Mouse (Mus musculus) forebrain, embryonic 13.5 days (tissue): ENCODE results near the gene Vapa. TPM values are rescaled to one million over a fixed set of nuclear protein-coding genes. Genes with fewer than 3 reads are reported as not detected.

Experiments used
- ATAC-seq: fragments of 200-750 bp; cut with Nextera tagmentation; 2 replicates; pipeline ENCODE4 v1.8.0; 2017
- H3K27ac ChIP-seq: fragments of 300-500 bp; sonication (generic); 2 replicates; pipeline ENCODE4 v1.5.1; 2015; ENCODE audit warnings: inconsistent platforms, mild to moderate bottlenecking, moderate library complexity
- H3K27me3 ChIP-seq: fragments of 300-500 bp; sonication (generic); 2 replicates; pipeline ENCODE4 v1.6.1; 2015; ENCODE audit warnings: mild to moderate bottlenecking, inconsistent platforms
- H3K36me3 ChIP-seq: fragments of 300-500 bp; sonication (generic); 2 replicates; pipeline ENCODE4 v1.6.1; 2015; ENCODE audit warnings: mild to moderate bottlenecking, inconsistent platforms; ENCODE audit not compliant: poor library complexity, severe bottlenecking
- H3K4me1 ChIP-seq: fragments of 300-500 bp; sonication (generic); 2 replicates; pipeline ENCODE4 v1.6.1; 2015; ENCODE audit warnings: inconsistent platforms
- H3K4me2 ChIP-seq: fragments of 300-500 bp; sonication (generic); 2 replicates; pipeline ENCODE4 v1.6.1; 2015; ENCODE audit warnings: inconsistent platforms, mild to moderate bottlenecking, moderate library complexity
- H3K4me3 ChIP-seq: fragments of 300-500 bp; sonication (generic); 2 replicates; pipeline ENCODE4 v1.5.1; 2015; ENCODE audit warnings: mild to moderate bottlenecking, inconsistent platforms
- H3K9ac ChIP-seq: fragments of 300-500 bp; sonication (generic); 2 replicates; pipeline ENCODE4 v1.6.1; 2015; ENCODE audit warnings: mild to moderate bottlenecking, inconsistent platforms
- H3K9me3 ChIP-seq: fragments of 300-500 bp; sonication (generic); replicated peaks from 2 replicates; pipeline ENCODE4 v1.6.1; 2016; ENCODE audit warnings: inconsistent platforms
- WGBS: fragments of 180-500 bp; shearing (Covaris S2); methylation state at CpG from one replicate; pipeline ENCODE4 v1.1.7; 2015; 5-methylcytosine and 5-hydroxymethylcytosine counted together
- polyA plus RNA-seq: library from polyadenylated mRNA; unstranded; fragments of >200 nt; fragmentation: Nextera tagmentation; extraction: Ambion mirVana; gene quantifications from 2 replicates; pipeline ENCODE4 v1.2.1, GENCODE M21; 2015

Gene Vapa
- 221 and 223 TPM in 2 replicates for polyA plus RNA-seq

- H3K4me1 ChIP-seq = peaks cover 36% of the 10 kb centered on the region
- H3K36me3 ChIP-seq = no peaks in the 10 kb centered on the region
- peak; percentile 94 for ATAC-seq
- peak within 1 kb of the TSS; percentile 79 for H3K4me2 ChIP-seq
- peak within 1 kb of the TSS; percentile 99 for H3K27ac ChIP-seq
- peak within 1 kb of the TSS; percentile 82 for H3K4me3 ChIP-seq
- no peaks in the 10 kb centered on the region for H3K27me3 ChIP-seq
- under 1% methylated on average over 84 of the region's 85 CpGs for WGBS
- peak within 1 kb of the TSS; percentile 99 for H3K9ac ChIP-seq
- H3K9me3 ChIP-seq = no peaks in the 10 kb centered on the region
These were observed at the start of gene Vapa for GRCm38 (mm10) chr17:65613463-65614412. Gene Vapa, minus strand, starts transcription at chr17:65613555.

GRCm38 (mm10) chr17:65662662-65663061, 49.3 kb upstream of the Vapa start:
- no peak overlapping the region for H3K4me3 ChIP-seq
- WGBS = 88% methylated on average over 3 of the region's 3 CpGs

GRCm38 (mm10) chr17:65658416-65658815, 45.1 kb upstream of the Vapa start:
- H3K36me3 ChIP-seq = 0 out of 2 replicates have a peak, but pooled peaks cover 4% of the 10 kb centered on the region
- no peak overlapping the region for H3K4me2 ChIP-seq
- no peak for ATAC-seq
- H3K4me1 ChIP-seq = no peaks in the 10 kb centered on the region
- 98% methylated on average over 2 of the region's 2 CpGs for WGBS
- no peaks in the 10 kb centered on the region for H3K9me3 ChIP-seq
- H3K27ac ChIP-seq = no peak overlapping the region
- H3K27me3 ChIP-seq = no peaks in the 10 kb centered on the region
- H3K4me3 ChIP-seq = no peak overlapping the region
- H3K9ac ChIP-seq = no peak overlapping the region

More at GRCm38 (mm10) chr17:65662662-65663061, 49.3 kb upstream of the Vapa start:
- Histone ChIP-seq H3K9ac (no peak overlapping the region), H3K4me1 (no peaks in the 10 kb centered on the region), H3K4me2 (no peak overlapping the region), H3K27me3 (no peaks in the 10 kb centered on the region), H3K36me3 (no peaks in the 10 kb centered on the region; the same call in 1 of the 2 replicates), H3K9me3 (no peaks in the 10 kb centered on the region), H3K27ac (no peak overlapping the region)
- ATAC-seq = no peak

- 90% methylated on average over 9 of the region's 9 CpGs for WGBS
- no peak for ATAC-seq
- Histone ChIP-seq H3K4me3 (no peak overlapping the region), H3K9me3 (no peaks in the 10 kb centered on the region), H3K27ac (no peak overlapping the region), H3K9ac (no peak overlapping the region), H3K4me2 (no peak overlapping the region), H3K4me1 (no peaks in the 10 kb centered on the region), H3K27me3 (no peaks in the 10 kb centered on the region), H3K36me3 (0 out of 2 replicates have a peak, but pooled peaks cover 8% of the 10 kb centered on the region)
These were observed 44.6 kb upstream of the Vapa start for GRCm38 (mm10) chr17:65657958-65658357.

- Histone ChIP-seq H3K27me3 (no peaks in the 10 kb centered on the region), H3K36me3 (peaks cover 12% of the 10 kb centered on the region; the same call in 1 of the 2 replicates), H3K4me2 (no peak overlapping the region), H3K27ac (no peak overlapping the region), H3K9me3 (no peaks in the 10 kb centered on the region), H3K4me3 (no peak overlapping the region), H3K4me1 (no peaks in the 10 kb centered on the region), H3K9ac (no peak overlapping the region)
- WGBS = 96% methylated on average over 6 of the region's 6 CpGs
- no peak for ATAC-seq
These were observed 43.4 kb upstream of the Vapa start for GRCm38 (mm10) chr17:65656731-65657130.

GRCm38 (mm10) chr17:65656076-65656475, 42.7 kb upstream of the Vapa start:
- no peak overlapping the region for H3K9ac ChIP-seq
- no peak overlapping the region for H3K4me2 ChIP-seq
- no peaks in the 10 kb centered on the region for H3K27me3 ChIP-seq
- ATAC-seq = no peak
- no peak overlapping the region for H3K27ac ChIP-seq
- H3K4me3 ChIP-seq = no peak overlapping the region
- WGBS = 92% methylated on average over 8 of the region's 8 CpGs
- no peaks in the 10 kb centered on the region for H3K4me1 ChIP-seq
- peaks cover 14% of the 10 kb centered on the region; the same call in 1 of the 2 replicates for H3K36me3 ChIP-seq
- H3K9me3 ChIP-seq = no peaks in the 10 kb centered on the region

GRCm38 (mm10) chr17:65655608-65656007, 42.3 kb upstream of the Vapa start:
- Histone ChIP-seq H3K36me3 (peaks cover 14% of the 10 kb centered on the region; the same call in 1 of the 2 replicates), H3K9me3 (no peaks in the 10 kb centered on the region), H3K27ac (no peak overlapping the region), H3K4me1 (no peaks in the 10 kb centered on the region), H3K9ac (no peak overlapping the region), H3K4me2 (no peak overlapping the region), H3K27me3 (no peaks in the 10 kb centered on the region), H3K4me3 (no peak overlapping the region)
- no peak for ATAC-seq
- WGBS = 85% methylated on average over 4 of the region's 4 CpGs

GRCm38 (mm10) chr17:65650598-65650997, 37.2 kb upstream of the Vapa start:
- Histone ChIP-seq H3K9me3 (no peaks in the 10 kb centered on the region), H3K4me1 (no peaks in the 10 kb centered on the region), H3K27me3 (no peaks in the 10 kb centered on the region), H3K9ac (no peak overlapping the region), H3K36me3 (peaks cover 14% of the 10 kb centered on the region; the same call in 1 of the 2 replicates), H3K4me3 (no peak overlapping the region), H3K27ac (no peak overlapping the region), H3K4me2 (no peak overlapping the region)
- 89% methylated on average over 6 of the region's 6 CpGs for WGBS
- no peak for ATAC-seq

- Histone ChIP-seq H3K4me1 (no peaks in the 10 kb centered on the region), H3K36me3 (peaks cover 14% of the 10 kb centered on the region; the same call in 1 of the 2 replicates), H3K4me3 (no peak overlapping the region), H3K4me2 (no peak overlapping the region), H3K9ac (no peak overlapping the region), H3K27ac (no peak overlapping the region), H3K27me3 (no peaks in the 10 kb centered on the region), H3K9me3 (no peaks in the 10 kb centered on the region)
- WGBS = 96% methylated on average over 2 of the region's 2 CpGs
- no peak for ATAC-seq
These were observed 35.8 kb upstream of the Vapa start for GRCm38 (mm10) chr17:65649175-65649493.

- Histone ChIP-seq H3K9me3 (no peaks in the 10 kb centered on the region), H3K4me3 (no peak overlapping the region), H3K36me3 (peaks cover 11% of the 10 kb centered on the region; the same call in 1 of the 2 replicates), H3K4me2 (no peak overlapping the region), H3K27ac (no peak overlapping the region), H3K4me1 (no peaks in the 10 kb centered on the region), H3K9ac (no peak overlapping the region), H3K27me3 (no peaks in the 10 kb centered on the region)
- 92% methylated on average over 9 of the region's 9 CpGs for WGBS
- ATAC-seq = no peak
These were observed 35.2 kb upstream of the Vapa start for GRCm38 (mm10) chr17:65648371-65649174.

- H3K4me1 ChIP-seq = no peaks in the 10 kb centered on the region
- H3K9ac ChIP-seq = no peak overlapping the region
- H3K4me3 ChIP-seq = no peak overlapping the region
- ATAC-seq = no peak
- H3K36me3 ChIP-seq = peaks cover 6% of the 10 kb centered on the region; the same call in 1 of the 2 replicates
- WGBS = 66% methylated on average over 5 of the region's 5 CpGs
- no peak overlapping the region for H3K4me2 ChIP-seq
- no peaks in the 10 kb centered on the region for H3K27me3 ChIP-seq
- H3K9me3 ChIP-seq = no peaks in the 10 kb centered on the region
- H3K27ac ChIP-seq = no peak overlapping the region
These were observed 34.6 kb upstream of the Vapa start for GRCm38 (mm10) chr17:65647961-65648360.

GRCm38 (mm10) chr17:65647226-65647625, 33.9 kb upstream of the Vapa start:
- ATAC-seq = no peak
- WGBS = 81% methylated on average over 6 of the region's 6 CpGs
- H3K4me2 ChIP-seq = no peak overlapping the region

More at GRCm38 (mm10) chr17:65647226-65647625, 33.9 kb upstream of the Vapa start:
- H3K9me3 ChIP-seq = no peaks in the 10 kb centered on the region
- H3K27me3 ChIP-seq = no peaks in the 10 kb centered on the region
- H3K36me3 ChIP-seq = peaks cover 4% of the 10 kb centered on the region; the same call in 1 of the 2 replicates
- no peak overlapping the region for H3K9ac ChIP-seq
- no peak overlapping the region for H3K27ac ChIP-seq
- H3K4me1 ChIP-seq = no peaks in the 10 kb centered on the region
- no peak overlapping the region for H3K4me3 ChIP-seq
